Mouse (Mus musculus) kidney, adult 2 months (tissue): ENCODE results near the gene Mzf1.

Source experiments
- CTCF ChIP-seq: fragments of 200-500 bp; conservative IDR thresholded peaks from 2 replicates; pipeline ENCODE4 v1.5.1; 2011; ENCODE audit warnings: low read depth, mild to moderate bottlenecking, control low read depth, low read length, moderate library complexity, mixed read lengths; ENCODE audit not compliant: insufficient read depth, insufficient read length
- POLR2A ChIP-seq: fragments of 200-500 bp; IDR thresholded peaks from one replicate; pipeline ENCODE4 v1.6.1; 2011; ENCODE audit warnings: low read depth, low read length, control low read depth

GRCm38 (mm10) chr7:13054287-13055010 is at the start of gene Mzf1:
- TF ChIP-seq POLR2A, result peak; percentile 85
- no peak for TF ChIP-seq CTCF
